Mouse (Mus musculus) hindbrain, embryonic 11.5 days (tissue): ENCODE data around the gene Hist1h3e. TPM values are rescaled to one million over a fixed set of nuclear protein-coding genes. Genes with fewer than 3 reads are reported as not detected.
"Not testable (repeated sequence)": the region's sequence is repeated elsewhere in the genome, so short reads cannot be mapped to it uniquely, and the experiment has no call there.

Experiments used
- ATAC-seq: fragments of 200-750 bp; cut with Nextera tagmentation; 2 replicates; pipeline ENCODE4 v1.8.0; 2017; ENCODE audit warnings: mild to moderate bottlenecking, moderate TSS enrichment, moderate library complexity; ENCODE audit not compliant: low FRiP score
- DNase-seq: peaks from one replicate; pipeline ENCODE4 v3.0.0-alpha.2; 2015; ENCODE audit warnings: low spot score
- H3K27ac ChIP-seq: fragments of 300-500 bp; sonication (generic); 2 replicates; pipeline ENCODE4 v1.5.1; 2014; ENCODE audit warnings: mild to moderate bottlenecking, low read depth, low read length
- H3K27me3 ChIP-seq: fragments of 300-500 bp; sonication (generic); 2 replicates; pipeline ENCODE4 v1.6.1; 2014; ENCODE audit warnings: mild to moderate bottlenecking, low read length, moderate library complexity, mixed read lengths; ENCODE audit not compliant: control insufficient read depth, insufficient read depth
- H3K36me3 ChIP-seq: fragments of 300-500 bp; sonication (generic); 2 replicates; pipeline ENCODE4 v1.6.1; 2014; ENCODE audit warnings: mild to moderate bottlenecking, low read length, moderate library complexity, mixed read lengths; ENCODE audit not compliant: control insufficient read depth, insufficient read depth
- H3K4me1 ChIP-seq: fragments of 300-500 bp; sonication (generic); replicated peaks from 2 replicates; pipeline ENCODE4 v1.6.1; 2014; ENCODE audit warnings: low read length, mixed read lengths; ENCODE audit not compliant: control insufficient read depth, insufficient read depth
- H3K4me2 ChIP-seq: fragments of 300-500 bp; sonication (generic); replicated peaks from 2 replicates; pipeline ENCODE4 v1.6.1; 2014; ENCODE audit warnings: mild to moderate bottlenecking, low read depth, low read length
- H3K4me3 ChIP-seq: fragments of 300-500 bp; sonication (generic); 2 replicates; pipeline ENCODE4 v1.5.1; 2014; ENCODE audit warnings: low read depth, low read length
- H3K9ac ChIP-seq: fragments of 300-500 bp; sonication (generic); 2 replicates; pipeline ENCODE4 v1.6.1; 2014; ENCODE audit warnings: low read depth, low read length
- H3K9me3 ChIP-seq: fragments of 300-500 bp; sonication (generic); 2 replicates; pipeline ENCODE4 v1.6.1; 2016; ENCODE audit warnings: low read length; ENCODE audit not compliant: control insufficient read depth
- WGBS: fragments of 180-500 bp; shearing (Covaris S2); extraction: QIAGEN DNeasy Blood & Tissue Kit; methylation state at CpG from one replicate; pipeline ENCODE4 v1.1.7; 2014; 5-methylcytosine and 5-hydroxymethylcytosine counted together
- polyA plus RNA-seq: library from polyadenylated mRNA; unstranded; fragments of >200 nt; fragmentation: Nextera tagmentation; extraction: Ambion mirVana; gene quantifications from 2 replicates; pipeline ENCODE4 v1.2.1, GENCODE M21; 2014

Gene Hist1h3e
- polyA plus RNA-seq, 1 experiment from 2014 or later: 6.9 TPM

- Histone ChIP-seq H3K27me3 (no peaks in the 10 kb centered on the region), H3K9me3 (no peaks in the 10 kb centered on the region), H3K27ac (no peak overlapping the region), H3K4me1 (0 out of 2 replicates have a peak, but pooled peaks cover 4% of the 10 kb centered on the region), H3K4me2 (no peak overlapping the region), H3K4me3 (no peak overlapping the region), H3K9ac (no peak overlapping the region), H3K36me3 (no peaks in the 10 kb centered on the region)
- no peak for ATAC-seq
- no peak for DNase-seq
- WGBS: 72% methylated on average over 5 of the region's 5 CpGs
Measured at GRCm38 (mm10) chr13:23538249-23538648, 23.9 kb downstream of the Hist1h3e start.

- H3K9me3 ChIP-seq: no peaks in the 10 kb centered on the region
- 87% methylated on average over 3 of the region's 3 CpGs for WGBS
- H3K4me3 ChIP-seq: peak overlapping the region; percentile 43; the same call in 1 of the 2 replicates
- no peaks in the 10 kb centered on the region for H3K27me3 ChIP-seq
- no peaks in the 10 kb centered on the region for H3K36me3 ChIP-seq
- DNase-seq: no peak
- ATAC-seq: no peak
- H3K4me1 ChIP-seq: peaks cover 8% of the 10 kb centered on the region; the same call in 1 of the 2 replicates
- no peak overlapping the region for H3K9ac ChIP-seq
- H3K4me2 ChIP-seq: peak overlapping the region; percentile 67; the same call in 1 of the 2 replicates
- no peak overlapping the region for H3K27ac ChIP-seq
Measured at GRCm38 (mm10) chr13:23537006-23537710, 25.0 kb downstream of the Hist1h3e start.

GRCm38 (mm10) chr13:23536076-23536822 is 25.9 kb downstream of the Hist1h3e start:
- DNase-seq (peak; percentile 40), ATAC-seq (no peak)
- H3K4me2 ChIP-seq: peak overlapping the region; percentile 67
- peak overlapping the region; percentile 43 for H3K4me3 ChIP-seq
- WGBS: 25% methylated on average over 7 of the region's 7 CpGs
- H3K4me1 ChIP-seq: peaks cover 8% of the 10 kb centered on the region; the same call in 1 of the 2 replicates
- H3K27me3 ChIP-seq: no peaks in the 10 kb centered on the region
- no peaks in the 10 kb centered on the region for H3K36me3 ChIP-seq
- peak overlapping the region; percentile 31 for H3K9ac ChIP-seq
- H3K9me3 ChIP-seq: no peaks in the 10 kb centered on the region
- peak overlapping the region; percentile 82 for H3K27ac ChIP-seq

GRCm38 (mm10) chr13:23535137-23536075 is 26.8 kb downstream of the Hist1h3e start, which contains the start of gene Hist1h3g:
Gene Hist1h3g, plus strand, starts transcription at chr13:23535422.
- Histone ChIP-seq H3K4me3 (peak within 1 kb of the TSS; percentile 43), H3K9ac (peak within 1 kb of the TSS; percentile 77), H3K27ac (peak within 1 kb of the TSS; percentile 82), H3K4me2 (peak within 1 kb of the TSS; percentile 67)
- WGBS: under 1% methylated on average over 51 of the region's 62 CpGs
- not testable (repeated sequence) for H3K36me3 ChIP-seq, H3K27me3 ChIP-seq, H3K9me3 ChIP-seq, H3K4me1 ChIP-seq
- DNase-seq (peak; percentile 91), ATAC-seq (peak; percentile 92)

- Histone ChIP-seq H3K27me3 (no peaks in the 10 kb centered on the region), H3K9me3 (no peaks in the 10 kb centered on the region), H3K36me3 (no peaks in the 10 kb centered on the region), H3K4me2 (peak overlapping the region; percentile 67), H3K4me3 (peak overlapping the region; percentile 43), H3K4me1 (peaks cover 8% of the 10 kb centered on the region; the same call in 1 of the 2 replicates), H3K27ac (peak overlapping the region; percentile 81), H3K9ac (peak overlapping the region; percentile 77)
- under 1% methylated on average over 15 of the region's 15 CpGs for WGBS
- peak; percentile 3; the same call in 1 of the 2 replicates for ATAC-seq
- peak; percentile 63 for DNase-seq
Measured at GRCm38 (mm10) chr13:23534368-23535131, 27.6 kb downstream of the Hist1h3e start.

GRCm38 (mm10) chr13:23533560-23534367 is 28.4 kb downstream of the Hist1h3e start, which contains the start of gene Hist1h2af:
Gene Hist1h2af, plus strand, starts transcription at chr13:23533906.
- H3K27me3 ChIP-seq, H3K4me1 ChIP-seq, H3K9me3 ChIP-seq, H3K36me3 ChIP-seq: not testable (repeated sequence)
- peak within 1 kb of the TSS; percentile 63 for H3K4me3 ChIP-seq
- ATAC-seq: peak; percentile 53
- under 1% methylated on average over 22 of the region's 53 CpGs for WGBS
- H3K4me2 ChIP-seq: peak within 1 kb of the TSS; percentile 67
- H3K9ac ChIP-seq: peak within 1 kb of the TSS; percentile 77
- peak within 1 kb of the TSS; percentile 81 for H3K27ac ChIP-seq
- peak; percentile 83 for DNase-seq

- no peaks in the 10 kb centered on the region for H3K27me3 ChIP-seq
- no peaks in the 10 kb centered on the region for H3K9me3 ChIP-seq
- DNase-seq: peak; percentile 50
- H3K9ac ChIP-seq: peak overlapping the region; percentile 60
- peak overlapping the region; percentile 67 for H3K4me2 ChIP-seq
- peaks cover 8% of the 10 kb centered on the region for H3K4me1 ChIP-seq
- WGBS: 26% methylated on average over 9 of the region's 9 CpGs
- no peak for ATAC-seq
- peak overlapping the region; percentile 92 for H3K27ac ChIP-seq
- H3K36me3 ChIP-seq: no peaks in the 10 kb centered on the region
- H3K4me3 ChIP-seq: peak overlapping the region; percentile 63
Measured at GRCm38 (mm10) chr13:23532262-23533075, 29.7 kb downstream of the Hist1h3e start.
